Mouse (Mus musculus) lung, postnatal 0 days (tissue): ENCODE measurements at regions not wholly inside any gene's neighbourhood (a gene's known extent, or its start where the extent isn't known, plus 50 kb on each side); places are given as distances from the start of the nearest gene placed in this dataset.

Source experiments
- CTCF ChIP-seq: IDR thresholded peaks from 2 replicates; pipeline ENCODE4 v1.5.1; 2016; ENCODE audit warnings: antibody characterized with exemption, mild to moderate bottlenecking
- EP300 ChIP-seq: IDR thresholded peaks from 2 replicates; pipeline ENCODE4 v1.6.1; 2016; ENCODE audit warnings: antibody characterized with exemption, mild to moderate bottlenecking, control low read depth

GRCm38 (mm10) chr6:8896097-8896496 is 52.1 kb upstream of the Nxph1 start:
- TF ChIP-seq CTCF, result no peak
- no peak for TF ChIP-seq EP300
